Mouse (Mus musculus): ENCODE results near the gene Taar4.

Taar4 gene

GRCm38 (mm10) chr10:23960444-23960915 lies at the start of gene Taar4:
Gene Taar4 (plus strand): TSS chr10:23960494.
- no peak for DNase-seq (ENCODE audit: low read depth, low spot score)

DNA sequence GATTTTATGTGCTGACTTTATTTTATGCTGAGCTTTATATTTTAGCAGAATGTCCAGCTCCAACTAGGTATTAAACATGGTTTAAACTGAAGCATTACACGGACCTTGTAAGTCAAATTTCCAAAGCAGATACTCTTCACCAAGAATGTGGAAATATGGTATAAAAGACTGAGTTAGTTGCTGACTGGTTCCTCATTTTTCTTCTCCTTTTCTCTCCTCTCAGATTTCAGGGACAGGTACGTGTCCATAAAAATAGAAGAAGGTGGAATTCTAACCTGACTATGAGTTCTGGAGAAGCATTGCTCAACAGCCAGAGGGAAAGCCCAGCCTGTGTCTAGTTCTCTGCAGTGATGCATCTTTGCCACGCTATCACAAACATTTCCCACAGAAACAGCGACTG lies 40.2 kb upstream of the Taar4 start, which contains the start of gene Taar1:
Gene Taar1, plus strand, starts transcription at position 301 of the 400 bp plus-strand sequence.
- DNase-seq (ENCODE audit: low read depth, low spot score) = no peak

DNA sequence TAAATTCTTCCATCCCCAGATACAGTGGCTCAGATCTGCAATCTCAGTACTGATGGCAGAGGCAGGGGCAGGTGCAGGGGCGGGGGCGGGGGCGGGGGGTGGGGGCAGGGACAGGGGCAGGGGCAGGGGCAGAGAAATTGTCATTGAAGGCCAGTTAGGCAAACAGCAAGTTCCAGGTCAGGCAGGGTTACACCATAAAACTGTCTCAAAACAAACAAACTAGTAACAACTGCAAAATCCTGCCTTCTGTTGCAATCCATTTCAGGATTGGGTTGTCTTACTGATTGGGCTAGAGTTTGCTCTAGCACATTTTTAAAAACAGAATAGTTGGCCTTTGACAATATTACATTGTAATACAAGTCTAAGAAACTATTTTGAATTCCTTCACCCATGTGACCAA lies 37.8 kb upstream of the Taar4 start:
- DNase-seq (ENCODE audit: low read depth, low spot score) = no peak

- no peak for DNase-seq (ENCODE audit: low read depth, low spot score)
Observed at GRCm38 (mm10) chr10:23923941-23924340, 36.4 kb upstream of the Taar4 start.

DNA sequence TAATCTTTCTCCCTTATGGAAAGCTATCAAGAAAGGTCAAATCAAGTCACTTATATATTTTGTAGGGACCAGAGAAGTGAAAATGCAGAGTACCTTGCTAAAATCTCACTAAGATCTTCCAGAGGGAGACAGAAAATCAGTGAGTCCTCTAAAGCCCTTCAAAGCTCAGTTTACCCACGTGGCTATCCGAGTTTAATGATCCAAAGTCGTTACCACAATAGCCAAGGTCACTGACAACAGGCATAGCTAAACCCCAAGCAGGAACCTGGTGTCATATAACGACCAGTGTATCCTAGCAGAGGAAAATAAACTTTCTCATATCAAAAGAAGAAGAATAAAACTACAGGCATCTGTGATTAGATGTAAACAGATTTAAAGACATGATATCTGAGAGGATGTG lies 22.7 kb upstream of the Taar4 start:
- no peak for DNase-seq (ENCODE audit: low read depth, low spot score)

- DNase-seq (ENCODE audit: low read depth, low spot score) = no peak
Observed at GRCm38 (mm10) chr10:23938312-23938711, 22.0 kb upstream of the Taar4 start, which contains the start of gene Taar2. Gene Taar2 (plus strand): TSS chr10:23938572.

- no peak for DNase-seq (ENCODE audit: low read depth, low spot score)
Observed at GRCm38 (mm10) chr10:23942465-23942864, 17.8 kb upstream of the Taar4 start.

- DNase-seq (ENCODE audit: low read depth, low spot score) = no peak
Observed at GRCm38 (mm10) chr10:23948026-23948425, 12.3 kb upstream of the Taar4 start.

GRCm38 (mm10) chr10:23949508-23950005 lies 10.7 kb upstream of the Taar4 start, which contains the start of gene Taar3:
Gene Taar3 (plus strand): TSS chr10:23949558.
- DNase-seq (ENCODE audit: low read depth, low spot score) = no peak

GRCm38 (mm10) chr10:23951714-23952113 lies 8.6 kb upstream of the Taar4 start:
- no peak for DNase-seq (ENCODE audit: low read depth, low spot score)

GRCm38 (mm10) chr10:23959071-23959470 lies 1.2 kb upstream of the Taar4 start:
- no peak for DNase-seq (ENCODE audit: low read depth, low spot score)

- DNase-seq (ENCODE audit: low read depth, low spot score) = no peak
Observed at GRCm38 (mm10) chr10:23963444-23963843, 3.1 kb downstream of the Taar4 start.

DNA sequence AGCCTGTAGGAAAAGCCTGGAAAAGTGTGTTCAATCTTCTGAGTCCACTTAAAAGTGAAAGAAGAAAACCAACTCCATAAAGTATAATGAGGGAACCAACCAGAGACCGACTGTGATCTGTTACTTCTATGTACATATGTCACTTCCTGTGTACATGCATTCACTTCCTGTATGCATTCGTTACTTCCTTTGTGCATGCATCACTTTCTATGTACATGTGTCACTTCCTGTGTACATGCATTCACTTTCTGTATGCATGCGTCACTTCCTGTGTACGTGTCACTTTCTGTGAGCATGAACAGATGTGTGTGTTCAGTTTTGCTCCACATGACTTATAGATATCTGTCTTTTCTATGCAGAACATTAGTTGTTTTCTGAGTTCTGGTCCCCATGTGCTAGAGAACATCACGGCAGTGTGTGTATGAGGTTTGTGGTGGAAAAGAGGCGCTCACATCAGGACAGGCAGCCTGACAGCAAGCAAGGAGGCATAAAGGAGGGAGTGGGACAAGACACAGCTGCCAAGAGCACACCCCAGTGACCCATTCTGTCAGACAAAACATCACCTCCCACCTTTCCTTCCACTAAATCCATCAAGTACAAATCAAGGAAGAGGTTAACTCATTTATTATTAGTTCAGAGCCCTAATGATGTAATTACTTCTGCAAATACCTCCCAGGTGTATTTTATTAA lies 4.8 kb downstream of the Taar4 start:
- peak; percentile 2 for DNase-seq (ENCODE audit: low read depth, low spot score)

DNA sequence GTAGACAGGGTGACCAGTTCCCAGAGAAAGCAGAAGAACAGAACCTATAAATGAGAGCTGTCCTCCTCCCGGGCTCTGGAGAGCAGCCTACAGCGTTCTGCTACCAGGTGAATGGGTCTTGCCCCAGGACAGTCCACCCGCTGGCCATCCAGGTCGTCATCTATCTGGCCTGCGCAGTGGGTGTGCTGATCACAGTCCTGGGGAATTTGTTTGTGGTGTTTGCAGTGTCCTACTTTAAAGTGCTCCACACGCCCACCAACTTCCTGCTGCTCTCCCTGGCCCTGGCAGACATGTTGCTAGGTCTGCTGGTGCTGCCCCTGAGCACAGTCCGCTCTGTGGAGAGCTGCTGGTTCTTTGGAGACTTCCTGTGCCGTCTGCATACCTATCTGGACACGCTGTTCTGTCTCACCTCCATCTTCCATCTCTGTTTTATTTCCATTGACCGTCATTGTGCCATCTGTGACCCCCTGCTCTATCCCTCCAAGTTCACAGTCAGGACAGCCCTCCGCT lies 10.4 kb downstream of the Taar4 start, which contains the start of gene Taar5:
Gene Taar5, plus strand, starts transcription at position 51 of the 510 bp plus-strand sequence.
- no peak for DNase-seq (ENCODE audit: low read depth, low spot score)

DNA sequence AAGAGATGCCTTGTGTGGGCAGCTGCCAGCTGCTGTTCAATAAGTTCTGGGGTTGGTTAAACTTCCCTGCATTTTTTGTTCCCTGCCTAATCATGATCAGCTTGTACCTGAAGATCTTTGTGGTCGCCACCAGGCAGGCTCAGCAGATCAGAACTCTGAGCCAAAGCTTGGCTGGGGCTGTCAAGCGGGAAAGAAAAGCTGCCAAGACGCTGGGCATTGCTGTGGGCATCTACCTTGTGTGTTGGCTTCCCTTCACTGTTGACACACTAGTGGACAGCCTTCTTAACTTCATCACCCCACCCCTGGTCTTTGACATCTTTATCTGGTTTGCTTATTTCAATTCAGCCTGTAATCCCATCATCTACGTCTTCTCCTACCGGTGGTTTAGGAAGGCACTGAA lies 11.0 kb downstream of the Taar4 start:
- no peak for DNase-seq (ENCODE audit: low read depth, low spot score)

GRCm38 (mm10) chr10:23977958-23978357 lies 17.7 kb downstream of the Taar4 start:
- no peak for DNase-seq (ENCODE audit: low read depth, low spot score)

GRCm38 (mm10) chr10:23978901-23979705 lies 18.8 kb downstream of the Taar4 start:
- DNase-seq (ENCODE audit: low read depth, low spot score) = peak; percentile 10

DNA sequence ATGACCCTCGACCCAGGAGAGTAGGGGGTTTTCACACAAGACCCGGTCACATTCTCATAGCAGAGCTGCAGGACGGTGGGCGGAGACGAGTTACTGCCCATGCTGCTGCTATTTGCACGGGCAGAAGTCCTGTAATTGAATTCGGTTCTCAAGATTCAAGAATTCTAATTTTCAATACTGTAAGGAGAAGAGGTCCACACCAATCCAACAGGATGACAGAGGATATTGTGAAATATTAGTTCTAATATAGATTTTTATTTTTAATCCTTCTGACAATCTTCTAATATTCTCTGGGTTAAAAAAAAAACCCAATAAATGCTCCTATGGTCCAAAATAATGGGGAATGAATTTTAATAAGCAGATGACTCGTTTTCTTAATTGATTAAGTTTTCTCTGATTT lies 25.3 kb downstream of the Taar4 start, which contains the start of gene Taar6:
Gene Taar6, minus strand, starts transcription at position 101 of the 400 bp plus-strand sequence.
- DNase-seq (ENCODE audit: low read depth, low spot score) = no peak

- no peak for DNase-seq (ENCODE audit: low read depth, low spot score)
Observed at GRCm38 (mm10) chr10:23986419-23986818, 26.1 kb downstream of the Taar4 start.

DNA sequence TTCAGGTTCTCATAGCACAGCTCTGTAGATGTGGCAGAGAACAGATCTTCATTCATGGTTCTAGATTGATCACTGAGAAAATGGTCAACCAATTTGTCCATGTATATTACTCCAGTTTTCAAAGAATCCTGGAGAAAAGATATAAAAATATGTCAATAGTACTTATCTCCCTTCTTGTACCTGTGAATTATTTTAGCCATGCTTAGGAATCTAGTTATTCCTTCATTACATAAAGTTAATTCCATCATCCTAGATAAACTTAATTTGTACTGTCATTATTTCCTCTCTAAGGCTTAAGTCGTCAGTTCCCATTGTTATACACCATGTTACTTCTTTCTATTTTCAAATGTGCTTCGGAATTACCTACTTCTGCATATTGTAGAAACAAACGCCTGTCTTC lies 33.1 kb downstream of the Taar4 start, which contains the start of gene Taar7a:
Gene Taar7a, minus strand, starts transcription at position 101 of the 400 bp plus-strand sequence.
- no peak for DNase-seq (ENCODE audit: low read depth, low spot score)

- DNase-seq (ENCODE audit: low read depth, low spot score) = no peak
Observed at GRCm38 (mm10) chr10:23999639-24000038, 39.3 kb downstream of the Taar4 start, which contains the start of gene Taar7b. Gene Taar7b (plus strand): TSS chr10:23999939.

- DNase-seq (ENCODE audit: low read depth, low spot score) = no peak
Observed at GRCm38 (mm10) chr10:24006442-24006841, 46.1 kb downstream of the Taar4 start.
